Mouse (Mus musculus): ENCODE measurements at regions not wholly inside any gene's neighbourhood (a gene's known extent, or its start where the extent isn't known, plus 50 kb on each side); places are given as distances from the start of the nearest gene placed in this dataset.

DNA sequence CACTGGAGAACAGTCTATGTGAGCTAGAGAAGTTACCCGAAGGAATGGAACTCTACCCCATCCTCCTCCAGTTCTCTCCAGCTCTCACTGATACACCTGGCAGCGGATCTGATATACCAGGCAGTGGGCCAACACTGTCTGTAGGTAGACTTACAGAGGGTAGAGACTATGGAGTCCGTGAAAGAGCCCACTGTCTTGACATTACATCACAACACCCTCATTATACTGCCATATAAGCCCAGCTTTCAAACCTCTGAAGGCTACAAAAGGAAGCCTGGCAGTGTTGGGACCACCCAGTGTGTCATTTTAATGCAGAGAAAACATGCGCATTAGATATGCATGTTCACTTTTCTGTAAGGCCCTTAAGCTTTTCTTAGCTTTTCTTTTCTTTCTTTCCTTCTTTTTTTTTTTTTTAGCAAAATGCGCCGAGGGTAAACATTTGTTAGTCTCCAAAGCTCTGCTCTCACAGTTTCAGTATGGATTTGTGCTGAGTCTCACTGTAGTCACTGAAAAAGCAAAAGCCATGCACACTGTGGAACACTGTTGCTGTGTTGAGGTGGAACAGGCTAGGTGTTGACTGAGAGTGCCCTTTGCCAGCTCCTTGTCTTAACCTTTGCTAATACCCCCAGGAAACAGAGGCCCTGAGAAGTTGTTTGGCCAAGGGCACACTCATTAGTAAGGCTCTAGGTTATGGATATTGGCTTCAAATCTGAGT lies 212.4 kb upstream of the Atp5g3 start:
- TF ChIP-seq CTCF (IDR thresholded peaks at IDR 0.05; ENCODE audit: low read depth) (no peak), EP300 (IDR thresholded peaks at IDR 0.05; ENCODE audit: low read depth) (no peak)

All from heart, postnatal 0 days (tissue).